Comparison of ENCODE assay signal across 13 mouse cellular contexts in genomic region chr9:67877081-67877718, GRCm38 (mm10). TPM values are rescaled to one million over a fixed set of nuclear protein-coding genes. Genes with fewer than 3 reads are reported as not detected.
DNase-seq lines count a peak whose midpoint lies in the region; ATAC-seq and TF ChIP-seq lines count a peak whose summit lies in the region.
"Had no signal": no experiment of that assay in that cellular context is flagged by ENCODE, and none has a peak within 500 bp of the region (broad histone marks: within the 10 kb centered on the region; RNA-seq: fewer than 3 reads in every experiment).

No protein-coding gene starts in this region.

- no peaks in the 10 kb centered on the region; the same call in 1 of the 2 replicates for H3K36me3 ChIP-seq in ES-E14 (ENCODE audit: control insufficient read depth, insufficient read depth, low read length, poor library complexity, severe bottlenecking)
- H3K36me3 ChIP-seq in embryonic facial prominence, embryonic 14.5 days (ENCODE audit: control insufficient read depth, insufficient read depth, low read length): peaks cover 14% of the 10 kb centered on the region; the same call in 1 of the 2 replicates
- peaks cover 56% of the 10 kb centered on the region for H3K36me3 ChIP-seq in liver, embryonic 12.5 days
- peaks cover 16% of the 10 kb centered on the region; the same call in 1 of the 2 replicates for H3K36me3 ChIP-seq in intestine, postnatal 0 days (ENCODE audit: control insufficient read depth, insufficient read depth)

- ATAC-seq in embryonic facial prominence, embryonic 14.5 days (ENCODE audit: low read depth): no peak
- peak; percentile 87 for ATAC-seq in liver, embryonic 12.5 days
- ATAC-seq in intestine, postnatal 0 days: no peak

- no peak overlapping the region for H3K4me3 ChIP-seq in ES-E14 (ENCODE audit: insufficient read depth in 1 of 2, low read depth in 1 of 2, low read length in 2 of 2, poor library complexity in 1 of 2, severe bottlenecking in 1 of 2)
- H3K4me3 ChIP-seq in embryonic facial prominence, embryonic 14.5 days (ENCODE audit: low read depth, low read length): no peak overlapping the region
- 0 out of 2 replicates have a peak overlapping the region, but pooled peaks have one; percentile 11 for H3K4me3 ChIP-seq in liver, embryonic 12.5 days
- H3K4me3 ChIP-seq in intestine, postnatal 0 days (ENCODE audit: low read depth, low read length): no peak overlapping the region

- H3K9ac ChIP-seq in ES-E14 (ENCODE audit: insufficient read depth, low read depth, low read length, poor library complexity, severe bottlenecking): peak overlapping the region; percentile 10; the same call in 1 of the 2 replicates
- H3K9ac ChIP-seq in embryonic facial prominence, embryonic 14.5 days (ENCODE audit: low read depth, low read length): no peak overlapping the region
- H3K9ac ChIP-seq in liver, embryonic 12.5 days: peak overlapping the region; percentile 44; the same call in 1 of the 2 replicates
- no peak overlapping the region for H3K9ac ChIP-seq in intestine, postnatal 0 days (ENCODE audit: low read depth, low read length)

- H3K9me3 ChIP-seq in ES-E14 (ENCODE audit: control insufficient read depth, insufficient read depth, low read depth, low read length): no peaks in the 10 kb centered on the region
- H3K9me3 ChIP-seq in embryonic facial prominence, embryonic 14.5 days (ENCODE audit: control insufficient read depth, low read length): no peaks in the 10 kb centered on the region
- no peaks in the 10 kb centered on the region for H3K9me3 ChIP-seq in liver, embryonic 12.5 days (replicated peaks)
- no peaks in the 10 kb centered on the region for H3K9me3 ChIP-seq in intestine, postnatal 0 days (ENCODE audit: control insufficient read depth)

- no peaks in the 10 kb centered on the region for H3K27me3 ChIP-seq in embryonic facial prominence, embryonic 14.5 days (replicated peaks; ENCODE audit: control insufficient read depth, insufficient read depth, low read length)
- no peaks in the 10 kb centered on the region for H3K27me3 ChIP-seq in liver, embryonic 12.5 days (replicated peaks)
- H3K27me3 ChIP-seq in intestine, postnatal 0 days (replicated peaks; ENCODE audit: control insufficient read depth, insufficient read depth, low read length): no peaks in the 10 kb centered on the region

- in situ Hi-C loops in ES-E14 (cut with MboI; ENCODE audit: low sequenced_read_pairs in 2 of 2, unreplicated experiment in 2 of 2): no loop called here

- TF ChIP-seq CTCF in intestine, postnatal 0 days (IDR thresholded peaks at IDR 0.05; ENCODE audit: low read depth): no peak

- WGBS in embryonic facial prominence, embryonic 14.5 days: 65% methylated on average over 14 of the region's 14 CpGs
- WGBS in liver, embryonic 12.5 days (ENCODE audit: insufficient replicate concordance): 33% methylated on average over 14 of the region's 14 CpGs
- WGBS in intestine, postnatal 0 days: 78% methylated on average over 14 of the region's 14 CpGs

- peaks cover 3 to 6% of the 10 kb centered on the region in 2 experiments; a peak in 2 of 4 replicates for H3K4me1 ChIP-seq in ES-E14 (ENCODE audit: control insufficient read depth in 2 of 2, insufficient read depth in 2 of 2, low read length in 2 of 2, poor library complexity in 1 of 2)
- no peaks in the 10 kb centered on the region for H3K4me1 ChIP-seq in embryonic facial prominence, embryonic 14.5 days (ENCODE audit: control insufficient read depth, insufficient read depth, low read length)
- H3K4me1 ChIP-seq in liver, embryonic 12.5 days: peaks cover 75% of the 10 kb centered on the region
- H3K4me1 ChIP-seq in intestine, postnatal 0 days (replicated peaks; ENCODE audit: control insufficient read depth, insufficient read depth, low read length): no peaks in the 10 kb centered on the region

- DNase-seq in embryo, embryonic 9.5 days (ENCODE audit: extremely low spot score): peak; percentile 21
- DNase-seq in embryo, embryonic 10.5 days (ENCODE audit: low spot score): no peak
- no peak for DNase-seq in ES-E14 (ENCODE audit: low read depth, low spot score)
- DNase-seq in embryonic facial prominence, embryonic 14.5 days (ENCODE audit: low spot score): peak; percentile 16
- DNase-seq in right cerebral cortex, postnatal 4 days: no peak
- DNase-seq in layer of hippocampus, adult 9-11 months: no peak
- DNase-seq: kidney, adult 9 months; lung, adult 18-20 months; retina, postnatal 1 day had no signal

- 0 out of 2 replicates have a peak overlapping the region, but pooled peaks have one; percentile 24 for H3K27ac ChIP-seq in ES-E14 (ENCODE audit: insufficient read depth, low read depth, low read length, poor library complexity, severe bottlenecking)
- no peak overlapping the region for H3K27ac ChIP-seq in embryonic facial prominence, embryonic 14.5 days (replicated peaks; ENCODE audit: low read depth, low read length)
- H3K27ac ChIP-seq in liver, embryonic 12.5 days: peak overlapping the region; percentile 88
- no peak overlapping the region for H3K27ac ChIP-seq in intestine, postnatal 0 days (ENCODE audit: low read depth, low read length)

- H3K4me2 ChIP-seq in embryonic facial prominence, embryonic 14.5 days (ENCODE audit: low read depth, low read length): no peak overlapping the region
- peak overlapping the region; percentile 56 for H3K4me2 ChIP-seq in liver, embryonic 12.5 days
- H3K4me2 ChIP-seq in intestine, postnatal 0 days (replicated peaks; ENCODE audit: low read depth): no peak overlapping the region

TF ChIP-seq in ES-E14, 5 proteins besides CTCF, POLR2A, EP300 and RAD21:
- TF ChIP-seq MAFK (IDR thresholded peaks at IDR 0.05; ENCODE audit: insufficient read depth, low read depth, low read length): no peak
- TF ChIP-seq ZNF384 (IDR thresholded peaks at IDR 0.05; ENCODE audit: low read depth, low read length): no peak
- TF ChIP-seq HCFC1 (IDR thresholded peaks at IDR 0.05; ENCODE audit: borderline replicate concordance, insufficient read depth, low read length): no peak
- TF ChIP-seq CHD2 (IDR thresholded peaks at IDR 0.05; ENCODE audit: low read depth, low read length): no peak
- no peak for TF ChIP-seq ZC3H11A (IDR thresholded peaks at IDR 0.05; ENCODE audit: borderline replicate concordance, low read depth, low read length)

RNA-seq across cellular contexts. Expression of gene Vps13c, which starts 37.0 kb away (rescaled TPM):
- 27.3 and 38.5 TPM in 2 replicates for total RNA-seq in ES-E14 (2012; rRNA removed)
- polyA plus RNA-seq in embryonic facial prominence, embryonic 14.5 days (2014; fragmentation: Nextera tagmentation; extraction: Ambion mirVana): 5.2 and 6.0 TPM in 2 replicates
- polyA plus RNA-seq in liver, embryonic 12.5 days (2016; fragmentation: Nextera tagmentation; extraction: Ambion mirVana): 9.7 and 11.7 TPM in 2 replicates
- polyA plus RNA-seq in intestine, postnatal 0 days (2015; fragmentation: Nextera tagmentation; extraction: Ambion mirVana): 2.6 and 3.5 TPM in 2 replicates

RNA-seq across cellular contexts. Expression of gene C2cd4a, which starts 45.1 kb away (rescaled TPM):
- not detected in 2 replicates for total RNA-seq in ES-E14 (2012; rRNA removed)
- polyA plus RNA-seq in embryonic facial prominence, embryonic 14.5 days (2014; fragmentation: Nextera tagmentation; extraction: Ambion mirVana): 0.28 and 0.34 TPM in 2 replicates
- 6.4 and 6.5 TPM in 2 replicates for polyA plus RNA-seq in liver, embryonic 12.5 days (2016; fragmentation: Nextera tagmentation; extraction: Ambion mirVana)
- polyA plus RNA-seq in intestine, postnatal 0 days (2015; fragmentation: Nextera tagmentation; extraction: Ambion mirVana): 0.48 and 0.69 TPM in 2 replicates
- total RNA-seq: common myeloid progenitor, adult 5-6 weeks; heart, postnatal 25 days had no signal

Comparison
In these comparisons a context has a peak if more than half of its experiments do, and no peak if none do; other contexts are left out.
1. DNase-seq: peak in embryo, embryonic 9.5 days (single experiment) and embryonic facial prominence, embryonic 14.5 days (single experiment); none in embryo, embryonic 10.5 days (single experiment), ES-E14 (single experiment), right cerebral cortex, postnatal 4 days (single experiment) and layer of hippocampus, adult 9-11 months (single experiment).
2. H3K27ac ChIP-seq: peak in ES-E14 (single experiment) and liver, embryonic 12.5 days (single experiment); none in embryonic facial prominence, embryonic 14.5 days (single experiment) and intestine, postnatal 0 days (single experiment).
3. H3K9ac ChIP-seq: peak in ES-E14 (single experiment) and liver, embryonic 12.5 days (single experiment); none in embryonic facial prominence, embryonic 14.5 days (single experiment) and intestine, postnatal 0 days (single experiment).